Mouse (Mus musculus) right cerebral cortex, adult 18-20 months (tissue): ENCODE measurements around the gene Enc1.

Experiments used
- DNase-seq: peaks from one replicate; pipeline ENCODE4 v3.0.0; 2022; ENCODE audit warnings: mixed read lengths

Enc1 gene

GRCm38 (mm10) chr13:97295101-97295852, 54.4 kb downstream of the Enc1 start:
- no peak for DNase-seq

DNA sequence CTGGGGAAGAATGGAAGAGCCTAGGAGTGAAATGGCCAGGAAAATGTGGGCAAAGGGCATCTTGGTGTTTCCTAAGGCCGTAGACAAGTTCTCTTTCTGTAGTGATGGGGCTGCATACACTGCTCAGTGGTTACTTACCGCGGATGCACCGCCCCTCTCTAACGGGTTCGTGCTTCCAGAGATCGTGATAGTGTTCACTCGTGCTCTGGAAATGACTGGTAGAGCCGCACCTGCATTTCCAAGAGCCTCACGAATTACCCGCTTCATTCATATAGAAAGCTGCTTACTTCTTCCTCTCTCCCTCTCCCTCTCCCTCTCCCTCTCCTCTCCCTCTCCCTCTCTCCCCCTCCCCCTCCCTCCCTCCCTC, 54.9 kb downstream of the Enc1 start:
- no peak for DNase-seq

DNA sequence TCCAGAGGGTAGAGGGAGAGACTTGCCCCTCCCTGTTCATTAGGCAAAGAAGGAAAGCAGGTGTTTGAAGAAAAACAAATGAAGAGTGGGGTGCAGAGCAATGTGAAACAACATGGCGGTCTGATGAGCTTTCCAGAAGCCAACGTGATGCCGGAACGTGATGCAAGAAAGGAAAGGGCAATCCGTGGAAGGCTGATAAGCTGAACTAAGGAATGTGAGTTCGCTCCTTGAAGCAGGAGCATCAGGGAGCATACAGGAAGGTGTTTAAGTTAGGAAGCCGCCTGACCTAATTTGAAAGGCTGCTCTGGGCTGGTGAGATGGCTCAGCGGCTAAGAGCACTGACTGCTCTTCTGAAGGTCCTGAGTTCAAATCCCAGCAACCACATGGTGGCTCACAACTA, 55.4 kb downstream of the Enc1 start:
- no peak for DNase-seq

DNA sequence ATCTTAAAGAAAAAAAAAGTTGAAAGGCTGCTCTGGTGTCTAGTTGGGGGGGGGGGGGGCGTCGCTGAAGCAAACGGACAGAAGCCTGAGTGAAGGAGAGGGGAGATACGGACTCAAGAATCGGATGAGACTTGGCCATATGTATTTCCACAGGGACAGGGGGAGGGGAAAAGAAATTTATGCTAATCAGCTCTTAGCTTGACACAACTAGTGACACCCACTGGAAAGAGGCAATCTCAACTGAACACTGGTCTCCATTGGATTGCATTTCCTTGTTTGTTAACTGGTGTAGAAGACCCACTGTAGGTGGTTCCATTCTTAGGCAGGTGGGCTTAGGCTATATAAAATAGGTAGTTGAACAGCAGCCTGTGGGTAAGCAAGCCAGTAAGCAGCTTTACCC, 55.9 kb downstream of the Enc1 start:
- DNase-seq = no peak

- no peak for DNase-seq
Observed at GRCm38 (mm10) chr13:97297418-97298050, 56.6 kb downstream of the Enc1 start.

DNA sequence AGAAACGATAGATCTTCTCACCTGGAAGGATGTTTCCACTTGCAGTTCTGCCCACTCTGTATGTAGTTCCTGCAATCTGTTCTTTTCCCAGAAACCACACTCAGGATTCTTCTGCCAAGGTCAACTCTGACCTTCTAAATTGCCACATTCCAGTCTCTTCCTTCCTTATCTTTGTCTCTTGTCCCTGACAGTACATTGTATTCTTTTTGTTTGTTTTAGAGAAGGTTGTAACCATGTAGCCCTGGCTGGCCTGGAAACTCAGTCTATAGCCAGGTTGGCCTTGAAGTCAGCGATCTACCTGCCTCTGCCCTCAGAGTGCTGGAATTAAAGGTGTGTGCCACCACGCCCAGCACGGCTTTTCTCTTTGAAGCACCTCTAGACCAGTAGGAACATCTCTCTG, 58.0 kb downstream of the Enc1 start:
- no peak for DNase-seq

DNA sequence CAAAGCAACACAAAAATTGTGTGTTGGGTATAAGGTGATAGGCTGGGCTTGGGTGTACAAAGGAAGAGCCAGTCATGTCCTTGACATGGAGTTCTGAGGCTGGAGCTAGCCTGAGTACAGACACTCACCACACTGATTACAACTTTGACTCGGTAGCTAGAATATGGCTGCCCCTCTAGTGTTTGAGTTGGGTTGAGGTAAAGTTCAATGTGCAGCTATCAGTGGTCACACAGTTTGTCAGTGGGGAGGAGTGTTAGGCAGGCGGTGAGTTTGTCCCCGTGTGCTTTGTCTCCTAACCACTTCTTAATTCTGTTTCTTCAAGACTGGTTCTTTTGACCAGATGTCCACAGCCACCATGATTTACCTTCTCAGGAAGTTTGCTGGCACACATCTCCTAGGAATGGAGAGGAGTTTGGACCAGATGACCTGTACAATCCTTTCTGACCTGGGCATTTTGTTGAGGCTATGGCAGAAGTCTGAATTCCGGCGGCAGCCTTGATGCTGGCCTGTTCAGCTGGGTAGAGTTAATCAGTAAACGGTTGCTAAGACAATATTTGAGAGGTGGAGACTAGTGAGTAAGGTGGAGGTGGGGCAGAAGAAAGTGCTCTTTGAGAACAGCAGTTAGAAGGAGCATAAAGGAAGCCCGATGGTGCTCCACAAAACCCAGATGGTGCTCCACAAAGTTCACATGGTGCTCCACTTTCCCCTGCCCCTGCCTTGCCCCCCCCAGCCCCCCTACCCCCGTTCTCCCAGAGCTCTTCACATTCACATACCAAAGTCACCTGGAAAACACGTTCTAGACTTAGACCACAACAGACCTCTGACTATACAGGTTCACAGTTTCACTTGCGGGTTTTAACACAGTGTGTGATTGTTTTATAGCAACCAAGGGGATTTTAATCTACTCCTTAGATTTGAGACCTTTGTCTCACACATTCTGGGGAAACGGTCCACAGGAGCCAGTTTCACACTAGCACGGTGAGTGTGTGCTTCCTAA, 59.3 kb downstream of the Enc1 start:
- no peak for DNase-seq
